Mouse (Mus musculus): ENCODE data around the gene Fbxw24.

DNA sequence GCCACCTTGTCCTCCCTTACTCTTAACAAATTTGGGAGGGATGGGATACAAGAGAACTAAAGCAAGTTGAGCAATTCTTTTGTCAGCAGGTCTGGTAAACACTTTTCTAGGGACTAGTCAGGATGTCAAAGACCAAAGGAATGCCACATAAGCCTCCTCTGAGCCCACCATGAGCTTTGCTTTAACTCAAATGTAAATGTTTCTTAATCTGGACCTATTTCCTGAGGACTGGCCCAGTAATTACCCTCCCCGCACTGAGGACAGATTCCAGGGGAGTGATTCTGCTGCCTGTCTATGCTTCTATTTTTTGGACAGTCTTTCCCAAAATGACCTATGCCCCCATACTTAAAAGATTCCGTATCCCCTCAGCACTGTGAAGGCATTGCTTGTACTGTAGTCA is 31.0 kb downstream of the Fbxw24 start:
- TF ChIP-seq CTCF (IDR thresholded peaks at IDR 0.05) (no peak), EP300 (IDR thresholded peaks at IDR 0.05) (no peak)
